Mouse (Mus musculus) forebrain, embryonic 11.5 days (tissue): ENCODE results near the gene Nelfa. TPM values are rescaled to one million over a fixed set of nuclear protein-coding genes. Genes with fewer than 3 reads are reported as not detected.
"Not testable (repeated sequence)": the region's sequence is repeated elsewhere in the genome, so short reads cannot be mapped to it uniquely, and the experiment has no call there.

Experiments used
- ATAC-seq: fragments of 200-750 bp; cut with Nextera tagmentation; replicated peaks from 2 replicates; pipeline ENCODE4 v1.8.0; 2017; ENCODE audit warnings: moderate TSS enrichment; ENCODE audit not compliant: low FRiP score
- DNase-seq: peaks from one replicate; pipeline ENCODE4 v3.0.0-alpha.2; 2017; ENCODE audit warnings: low spot score
- H3K27ac ChIP-seq: fragments of 300-500 bp; sonication (generic); 2 replicates; pipeline ENCODE4 v1.5.1; 2014; ENCODE audit warnings: low read depth, low read length
- H3K27me3 ChIP-seq: fragments of 300-500 bp; sonication (generic); 2 replicates; pipeline ENCODE4 v1.6.1; 2014; ENCODE audit warnings: mild to moderate bottlenecking, low read length, mixed read lengths; ENCODE audit not compliant: control insufficient read depth, insufficient read depth
- H3K36me3 ChIP-seq: fragments of 300-500 bp; sonication (generic); 2 replicates; pipeline ENCODE4 v1.6.1; 2014; ENCODE audit warnings: mild to moderate bottlenecking, low read length, moderate library complexity, mixed read lengths; ENCODE audit not compliant: control insufficient read depth, insufficient read depth
- H3K4me1 ChIP-seq: fragments of 300-500 bp; sonication (generic); replicated peaks from 2 replicates; pipeline ENCODE4 v1.6.1; 2014; ENCODE audit warnings: low read length, mixed read lengths; ENCODE audit not compliant: control insufficient read depth, insufficient read depth
- H3K4me2 ChIP-seq: fragments of 300-500 bp; sonication (generic); 2 replicates; pipeline ENCODE4 v1.6.1; 2014; ENCODE audit warnings: low read depth, mild to moderate bottlenecking, low read length, moderate library complexity, mixed read lengths; ENCODE audit not compliant: severe bottlenecking
- H3K4me3 ChIP-seq: fragments of 300-500 bp; sonication (generic); 2 replicates; pipeline ENCODE4 v1.5.1; 2014; ENCODE audit warnings: low read depth, low read length
- H3K9ac ChIP-seq: fragments of 300-500 bp; sonication (generic); 2 replicates; pipeline ENCODE4 v1.6.1; 2014; ENCODE audit warnings: low read length
- H3K9me3 ChIP-seq: fragments of 300-500 bp; sonication (generic); 2 replicates; pipeline ENCODE4 v1.6.1; 2016; ENCODE audit warnings: low read length, mixed read lengths; ENCODE audit not compliant: control insufficient read depth
- WGBS: fragments of 180-500 bp; shearing (Covaris S2); extraction: QIAGEN DNeasy Blood & Tissue Kit; methylation state at CpG from one replicate; pipeline ENCODE4 v1.1.7; 2014; 5-methylcytosine and 5-hydroxymethylcytosine counted together
- polyA plus RNA-seq: library from polyadenylated mRNA; unstranded; fragments of >200 nt; fragmentation: Nextera tagmentation; extraction: Ambion mirVana; gene quantifications from 2 replicates; pipeline ENCODE4 v1.2.1, GENCODE M21; 2014

Gene Nelfa
- polyA plus RNA-seq, 1 experiment from 2014 or later, result 88.3 TPM

DNA sequence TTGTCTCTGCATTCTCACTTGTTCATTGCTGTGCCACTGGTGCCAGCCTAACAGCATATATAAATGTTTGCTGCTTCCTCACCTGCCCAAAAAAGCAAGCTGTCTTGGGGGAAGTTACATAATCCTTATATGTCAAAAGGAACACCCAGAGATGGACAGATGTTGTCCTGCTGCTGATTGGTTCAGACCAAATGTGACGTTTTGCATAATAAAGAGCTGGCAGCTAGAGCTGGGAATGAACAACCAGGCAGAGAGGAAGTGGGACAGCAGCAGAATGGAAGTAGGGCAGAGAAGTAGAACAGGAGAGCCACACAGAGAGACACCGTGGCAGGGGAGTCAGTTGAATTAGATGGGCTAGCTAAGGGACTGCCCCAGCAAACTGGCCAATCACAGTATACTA is 3.8 kb downstream of the Nelfa start:
- Histone ChIP-seq H3K27me3 (no peaks in the 10 kb centered on the region), H3K9ac (no peak overlapping the region), H3K4me2 (no peak overlapping the region), H3K36me3 (peaks cover 8% of the 10 kb centered on the region; the same call in 1 of the 2 replicates), H3K4me1 (peaks cover 2% of the 10 kb centered on the region; the same call in 1 of the 2 replicates), H3K27ac (no peak overlapping the region), H3K9me3 (no peaks in the 10 kb centered on the region; the same call in 1 of the 2 replicates), H3K4me3 (no peak overlapping the region)
- DNase-seq (no peak), ATAC-seq (no peak)
- WGBS, result 80% methylated on average over 2 of the region's 2 CpGs

DNA sequence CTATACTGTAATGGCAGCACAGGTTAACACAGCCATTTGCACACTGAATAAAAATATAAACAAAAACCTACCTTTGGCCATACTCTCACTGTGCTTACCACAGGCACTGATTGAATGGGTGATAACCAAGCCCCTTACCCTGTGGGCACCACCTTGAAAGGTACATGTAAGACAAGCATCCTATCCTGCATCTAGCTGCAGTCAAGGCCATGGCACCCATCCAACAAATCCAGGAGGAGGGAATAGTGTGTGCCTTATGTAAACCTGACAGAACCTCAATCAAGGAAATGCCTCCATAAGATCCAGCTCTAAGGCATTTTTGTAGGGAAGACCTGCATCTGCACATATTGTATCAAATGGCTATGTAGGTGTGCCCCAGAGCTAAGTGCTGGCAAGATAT is 10.0 kb downstream of the Nelfa start:
- Histone ChIP-seq H3K27ac (no peak overlapping the region), H3K4me3 (no peak overlapping the region), H3K9me3 (no peaks in the 10 kb centered on the region; the same call in 1 of the 2 replicates), H3K9ac (no peak overlapping the region), H3K36me3 (peaks cover 8% of the 10 kb centered on the region; the same call in 1 of the 2 replicates), H3K27me3 (no peaks in the 10 kb centered on the region), H3K4me2 (no peak overlapping the region), H3K4me1 (no peaks in the 10 kb centered on the region)
- DNase-seq, result no peak
- ATAC-seq, result no peak

DNA sequence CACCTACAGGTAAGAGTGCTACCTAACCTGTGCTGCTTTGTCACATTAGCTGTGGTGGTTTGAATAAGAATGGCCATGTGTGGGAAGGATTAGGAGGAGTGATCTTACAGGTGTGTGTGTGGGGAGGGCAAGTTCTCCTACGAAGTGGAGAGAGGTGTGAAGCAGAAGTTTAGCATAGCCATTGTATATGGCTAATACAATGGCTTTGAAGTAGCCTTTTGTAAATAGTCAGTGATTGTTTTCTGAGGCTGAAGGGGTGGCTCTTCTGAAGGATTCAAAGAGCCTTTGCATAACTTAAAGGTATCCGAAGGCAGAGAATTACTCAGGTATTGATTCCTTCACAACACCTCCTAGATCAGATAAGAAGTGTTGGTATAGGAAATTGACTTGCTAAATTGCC is 13.6 kb downstream of the Nelfa start:
- no peak overlapping the region for H3K27ac ChIP-seq
- peaks cover 8% of the 10 kb centered on the region; the same call in 1 of the 2 replicates for H3K36me3 ChIP-seq
- H3K9me3 ChIP-seq, result no peaks in the 10 kb centered on the region
- H3K27me3 ChIP-seq, result no peaks in the 10 kb centered on the region
- no peak for DNase-seq
- no peak overlapping the region for H3K4me2 ChIP-seq
- WGBS, result 28% methylated on average over 2 of the region's 2 CpGs
- no peak overlapping the region for H3K4me3 ChIP-seq
- H3K4me1 ChIP-seq, result no peaks in the 10 kb centered on the region
- no peak overlapping the region for H3K9ac ChIP-seq
- no peak for ATAC-seq

DNA sequence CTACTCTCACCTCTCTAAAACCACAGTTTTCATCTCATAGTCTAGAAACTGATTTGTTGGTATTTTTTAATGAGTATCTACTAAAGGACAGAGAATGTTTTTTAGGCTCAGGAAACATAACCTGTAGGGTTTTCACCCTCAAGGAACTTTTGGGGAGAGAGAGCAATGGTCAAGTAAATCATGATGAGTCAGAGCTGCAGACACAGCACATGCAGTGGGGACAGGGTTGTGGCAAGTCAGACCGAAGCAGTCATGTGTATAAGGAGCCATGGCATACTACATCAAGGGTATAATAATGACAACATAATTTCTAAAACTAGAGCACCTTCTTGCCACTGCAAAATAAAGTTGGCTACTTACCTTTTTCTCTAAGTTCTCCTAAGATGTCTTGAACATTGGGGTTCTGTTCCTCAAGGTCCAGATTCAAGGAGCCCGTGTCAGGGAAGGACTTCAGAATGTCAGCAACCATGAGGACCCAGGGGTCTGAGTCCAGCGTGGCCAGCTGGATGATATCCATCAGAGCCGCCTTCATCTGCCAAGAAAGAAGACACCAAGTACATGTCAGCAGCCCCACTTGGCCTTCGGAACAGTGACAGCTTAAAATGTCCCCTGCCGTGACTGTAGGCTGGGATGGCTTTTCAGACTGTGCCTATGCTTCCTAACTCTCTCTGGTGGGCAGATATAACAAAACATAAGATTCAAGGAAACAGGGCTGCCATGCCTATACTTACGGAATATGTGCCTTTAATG is 14.6 kb downstream of the Nelfa start:
- ATAC-seq, result no peak
- no peak overlapping the region for H3K4me3 ChIP-seq
- no peak overlapping the region for H3K9ac ChIP-seq
- no peak for DNase-seq
- H3K4me2 ChIP-seq, result no peak overlapping the region
- no peaks in the 10 kb centered on the region for H3K27me3 ChIP-seq
- no peaks in the 10 kb centered on the region for H3K9me3 ChIP-seq
- no peaks in the 10 kb centered on the region for H3K4me1 ChIP-seq
- H3K27ac ChIP-seq, result no peak overlapping the region
- H3K36me3 ChIP-seq, result peaks cover 8% of the 10 kb centered on the region; the same call in 1 of the 2 replicates
- WGBS, result 91% methylated on average over 7 of the region's 7 CpGs

DNA sequence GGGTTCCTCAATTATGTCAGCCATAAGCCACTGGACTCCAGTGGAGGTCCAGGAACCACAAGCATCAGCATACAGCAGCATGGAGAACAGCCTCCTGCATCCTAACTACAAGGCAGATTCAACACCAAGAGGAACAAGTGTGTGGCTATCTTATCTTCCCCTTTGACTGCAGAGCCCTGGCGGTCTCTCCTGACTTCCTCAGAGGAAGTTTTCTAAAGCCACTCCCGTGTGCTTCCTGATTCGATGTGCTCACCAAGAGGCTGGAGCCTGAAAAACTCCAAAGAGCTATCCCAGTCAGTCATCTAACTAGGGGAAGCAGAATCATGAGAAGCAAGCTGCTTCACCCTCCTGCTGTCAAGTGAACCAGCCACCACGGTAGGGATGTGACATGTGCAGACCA is 15.3 kb downstream of the Nelfa start:
- Histone ChIP-seq H3K9ac (no peak overlapping the region), H3K4me2 (no peak overlapping the region), H3K27me3 (no peaks in the 10 kb centered on the region), H3K4me3 (no peak overlapping the region), H3K4me1 (no peaks in the 10 kb centered on the region), H3K27ac (no peak overlapping the region), H3K9me3 (no peaks in the 10 kb centered on the region), H3K36me3 (peaks cover 13% of the 10 kb centered on the region; the same call in 1 of the 2 replicates)
- ATAC-seq, result no peak
- no peak for DNase-seq
- 77% methylated on average over 4 of the region's 4 CpGs for WGBS

DNA sequence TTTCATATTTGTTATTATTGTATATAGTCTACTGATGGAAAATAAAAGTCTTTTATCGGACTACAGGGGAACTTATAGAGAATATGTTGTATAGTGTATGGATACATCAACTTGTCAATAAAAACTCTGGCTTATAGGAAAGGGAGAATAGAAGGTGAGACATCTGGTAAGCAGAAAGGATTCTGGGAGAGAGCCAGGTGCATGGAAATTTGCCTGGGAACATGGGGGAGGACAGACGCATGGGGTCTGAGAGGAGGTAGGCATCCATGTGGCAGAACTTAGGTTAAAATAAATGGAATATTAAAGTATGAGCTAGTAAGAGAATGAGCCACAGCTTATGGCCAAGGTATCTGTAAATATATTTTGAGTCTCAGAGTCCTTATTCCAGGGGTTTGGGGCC is 16.2 kb downstream of the Nelfa start:
- H3K4me3 ChIP-seq, result no peak overlapping the region
- H3K4me1 ChIP-seq, result no peaks in the 10 kb centered on the region
- no peaks in the 10 kb centered on the region for H3K27me3 ChIP-seq
- no peak for ATAC-seq
- no peaks in the 10 kb centered on the region for H3K9me3 ChIP-seq
- no peak overlapping the region for H3K4me2 ChIP-seq
- H3K36me3 ChIP-seq, result peaks cover 13% of the 10 kb centered on the region; the same call in 1 of the 2 replicates
- H3K27ac ChIP-seq, result no peak overlapping the region
- no peak overlapping the region for H3K9ac ChIP-seq
- WGBS, result 96% methylated on average over 2 of the region's 2 CpGs
- no peak for DNase-seq

DNA sequence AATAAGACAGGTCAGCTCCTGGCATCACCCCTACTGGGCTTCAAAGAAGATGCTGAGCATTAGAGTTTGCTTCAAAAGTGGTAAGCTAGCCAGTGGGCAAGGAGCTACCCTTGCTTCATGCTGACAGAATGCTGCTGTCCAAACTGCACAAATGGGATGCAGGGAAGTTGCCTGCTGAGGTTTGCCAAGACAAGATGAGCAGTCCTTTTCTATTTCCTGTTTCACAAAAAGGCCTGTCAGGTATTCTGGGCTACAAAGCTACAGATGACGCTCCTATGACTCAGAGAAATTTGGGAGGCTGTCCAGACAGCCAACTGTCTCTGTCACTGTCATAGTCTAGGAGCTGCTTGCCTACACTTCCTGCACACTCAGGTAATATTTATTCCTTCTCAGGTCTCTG is 16.7 kb downstream of the Nelfa start:
- DNase-seq (no peak), ATAC-seq (no peak)
- no peak overlapping the region for H3K27ac ChIP-seq
- H3K27me3 ChIP-seq, result no peaks in the 10 kb centered on the region
- WGBS, result 91% methylated on average over 1 of the region's 1 CpGs
- H3K36me3 ChIP-seq, result peaks cover 13% of the 10 kb centered on the region; the same call in 1 of the 2 replicates
- H3K9ac ChIP-seq, result no peak overlapping the region
- H3K4me1 ChIP-seq, result no peaks in the 10 kb centered on the region
- no peak overlapping the region for H3K4me3 ChIP-seq
- H3K9me3 ChIP-seq, result no peaks in the 10 kb centered on the region
- H3K4me2 ChIP-seq, result no peak overlapping the region

DNA sequence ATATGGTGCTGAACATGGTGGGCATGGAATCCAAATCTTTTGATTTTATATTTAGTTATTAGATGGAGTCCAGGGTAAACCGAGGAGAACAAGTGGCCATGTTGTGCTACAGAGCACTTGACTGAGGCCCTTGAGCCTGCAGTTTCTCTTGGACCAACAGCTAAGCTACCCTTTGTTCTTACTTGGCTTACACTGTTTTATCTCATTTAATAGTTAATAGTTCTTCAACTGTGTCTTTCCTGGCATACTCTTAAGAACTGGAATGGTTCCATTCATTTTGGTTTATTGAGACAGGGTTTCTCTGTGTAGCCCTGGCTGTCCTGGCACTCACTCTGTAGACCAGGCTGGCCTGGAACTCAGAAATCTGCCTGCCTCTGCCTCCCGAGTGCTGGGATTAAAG is 19.6 kb downstream of the Nelfa start:
- H3K9ac ChIP-seq, DNase-seq, ATAC-seq, H3K4me2 ChIP-seq, H3K27ac ChIP-seq, H3K4me1 ChIP-seq, H3K9me3 ChIP-seq, H3K27me3 ChIP-seq, H3K4me3 ChIP-seq: not testable (repeated sequence)
- H3K36me3 ChIP-seq, result peaks cover 17% of the 10 kb centered on the region; the same call in 1 of the 2 replicates
- 94% methylated on average over 2 of the region's 2 CpGs for WGBS

DNA sequence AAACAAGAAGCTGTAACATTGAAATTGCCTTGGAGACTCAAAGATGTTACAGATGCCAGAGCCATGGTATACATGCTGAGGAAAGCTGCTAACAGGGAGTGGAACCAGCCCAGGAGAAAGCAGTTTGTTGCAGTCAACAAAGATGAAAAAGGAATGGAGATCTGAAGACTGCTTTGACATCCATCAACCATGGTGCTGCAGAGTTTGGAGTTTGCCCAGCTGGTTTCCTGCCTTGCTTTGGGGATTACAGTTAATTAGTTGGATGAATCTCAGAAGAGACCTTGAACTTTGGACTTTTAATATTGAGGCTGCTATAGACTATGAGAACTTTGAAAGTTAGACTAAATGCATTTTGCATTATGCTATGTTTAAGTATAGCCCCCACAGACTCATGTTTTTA is 21.2 kb downstream of the Nelfa start:
- not testable (repeated sequence) for H3K36me3 ChIP-seq, H3K27ac ChIP-seq, ATAC-seq, H3K9ac ChIP-seq, H3K4me2 ChIP-seq, DNase-seq, H3K4me3 ChIP-seq, H3K4me1 ChIP-seq, H3K9me3 ChIP-seq, H3K27me3 ChIP-seq
